Mouse (Mus musculus) intestine, postnatal 0 days (tissue): ENCODE measurements at regions not wholly inside any gene's neighbourhood (a gene's known extent, or its start where the extent isn't known, plus 50 kb on each side); places are given as distances from the start of the nearest gene placed in this dataset.

Experiments
- ATAC-seq: fragments of 200-750 bp; cut with Nextera tagmentation; 2 replicates; pipeline ENCODE4 v1.8.0; 2017; ENCODE audit warnings: mild to moderate bottlenecking, moderate TSS enrichment, moderate library complexity
- H3K27ac ChIP-seq: fragments of 300-500 bp; sonication (generic); 2 replicates; pipeline ENCODE4 v1.5.1; 2014; ENCODE audit warnings: mild to moderate bottlenecking, low read depth, low read length, moderate library complexity
- H3K27me3 ChIP-seq: fragments of 300-500 bp; sonication (generic); replicated peaks from 2 replicates; pipeline ENCODE4 v1.6.1; 2014; ENCODE audit warnings: low read length, mixed read lengths; ENCODE audit not compliant: control insufficient read depth, insufficient read depth
- H3K36me3 ChIP-seq: fragments of 300-500 bp; sonication (generic); 2 replicates; pipeline ENCODE4 v1.6.1; 2014; ENCODE audit warnings: mild to moderate bottlenecking, moderate library complexity; ENCODE audit not compliant: control insufficient read depth, insufficient read depth
- H3K4me1 ChIP-seq: fragments of 300-500 bp; sonication (generic); replicated peaks from 2 replicates; pipeline ENCODE4 v1.6.1; 2014; ENCODE audit warnings: antibody characterized with exemption, low read length, mixed read lengths; ENCODE audit not compliant: control insufficient read depth, insufficient read depth
- H3K4me2 ChIP-seq: fragments of 300-500 bp; sonication (generic); replicated peaks from 2 replicates; pipeline ENCODE4 v1.6.1; 2014; ENCODE audit warnings: low read depth, mild to moderate bottlenecking, moderate library complexity
- H3K4me3 ChIP-seq: fragments of 300-500 bp; sonication (generic); 2 replicates; pipeline ENCODE4 v1.5.1; 2014; ENCODE audit warnings: low read depth, low read length
- H3K9ac ChIP-seq: fragments of 300-500 bp; sonication (generic); 2 replicates; pipeline ENCODE4 v1.6.1; 2014; ENCODE audit warnings: mild to moderate bottlenecking, low read depth, low read length
- H3K9me3 ChIP-seq: fragments of 300-500 bp; sonication (generic); 2 replicates; pipeline ENCODE4 v1.6.1; 2016; ENCODE audit warnings: mixed run types; ENCODE audit not compliant: control insufficient read depth
- CTCF ChIP-seq: sonication (generic); IDR thresholded peaks from 2 replicates; pipeline ENCODE4 v1.5.1; 2016; ENCODE audit warnings: low read depth, mild to moderate bottlenecking, control low read depth, antibody characterized with exemption, moderate library complexity
- WGBS: fragments of 180-500 bp; shearing (Covaris S2); extraction: QIAGEN DNeasy Blood & Tissue Kit; methylation state at CpG from one replicate; pipeline ENCODE4 v1.1.7; 2014; 5-methylcytosine and 5-hydroxymethylcytosine counted together

DNA sequence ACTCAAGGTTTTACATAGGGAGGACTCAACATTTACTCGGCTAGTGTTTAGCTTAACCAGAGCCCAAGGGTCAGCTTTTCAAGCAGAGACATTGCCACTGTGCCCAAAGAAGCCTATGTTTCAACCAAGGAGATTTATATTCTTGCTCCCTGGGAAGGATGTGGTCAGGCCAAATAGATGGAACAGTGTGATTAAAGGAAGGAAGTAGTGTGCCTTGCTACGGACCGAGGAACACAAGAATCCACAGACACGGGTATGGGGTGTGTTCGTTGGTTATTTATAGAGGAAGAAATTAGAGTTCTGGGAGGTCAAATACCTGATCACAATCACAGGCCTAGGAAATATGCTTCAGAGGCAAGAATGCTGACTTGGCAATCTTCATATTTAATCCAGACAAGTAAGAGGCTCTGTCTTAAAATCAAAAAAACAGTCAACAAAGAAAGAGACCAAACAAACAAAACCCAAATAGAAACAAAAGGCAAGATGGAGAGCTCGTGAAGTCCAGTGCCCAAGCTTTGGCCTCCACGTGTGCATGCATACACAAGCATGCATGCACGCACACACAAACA, 133.9 kb upstream of the Trp63 start:
- H3K27me3 ChIP-seq: no peaks in the 10 kb centered on the region

DNA sequence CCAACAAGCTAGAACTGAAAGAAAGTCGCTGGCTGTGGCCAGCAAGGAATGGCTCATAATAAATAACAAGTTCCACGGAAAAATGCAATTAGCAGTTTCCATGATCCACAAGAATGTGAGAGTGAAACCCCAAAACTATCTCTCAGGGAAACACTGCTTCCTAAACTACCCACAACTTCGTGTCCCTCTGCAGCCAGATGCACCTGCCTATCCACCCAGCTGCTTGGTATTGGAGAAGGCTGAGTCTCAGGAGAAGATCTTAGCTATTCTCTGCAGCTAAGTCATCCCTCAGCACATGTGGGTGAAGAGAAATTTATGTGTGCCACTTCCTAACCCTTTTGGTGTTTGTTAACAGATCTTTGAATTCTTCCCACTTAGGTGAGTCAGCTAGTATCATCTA, 126.4 kb upstream of the Trp63 start:
- Histone ChIP-seq H3K4me1 (no peaks in the 10 kb centered on the region), H3K4me2 (no peak overlapping the region), H3K9ac (no peak overlapping the region), H3K4me3 (no peak overlapping the region), H3K36me3 (no peaks in the 10 kb centered on the region), H3K9me3 (no peaks in the 10 kb centered on the region), H3K27ac (no peak overlapping the region), H3K27me3 (no peaks in the 10 kb centered on the region)
- whole genome bisulfite sequencing: 69% methylated on average over 3 of the region's 3 CpGs
- no peak for ATAC-seq
- no peak for TF ChIP-seq CTCF

More for the DNA sequence above, 133.9 kb upstream of the Trp63 start:
- Histone ChIP-seq H3K9ac (no peak overlapping the region), H3K27ac (no peak overlapping the region), H3K9me3 (no peaks in the 10 kb centered on the region), H3K4me3 (no peak overlapping the region), H3K4me2 (no peak overlapping the region), H3K36me3 (no peaks in the 10 kb centered on the region), H3K4me1 (no peaks in the 10 kb centered on the region)
- no peak for ATAC-seq
- 76% methylated on average over 8 of the region's 8 CpGs for WGBS
- no peak for TF ChIP-seq CTCF

- no peaks in the 10 kb centered on the region for H3K9me3 ChIP-seq
- TF ChIP-seq CTCF: no peak
- 92% methylated on average over 6 of the region's 6 CpGs for WGBS
These were observed 103.3 kb upstream of the Trp63 start for GRCm38 (mm10) chr16:25580216-25580615.

DNA sequence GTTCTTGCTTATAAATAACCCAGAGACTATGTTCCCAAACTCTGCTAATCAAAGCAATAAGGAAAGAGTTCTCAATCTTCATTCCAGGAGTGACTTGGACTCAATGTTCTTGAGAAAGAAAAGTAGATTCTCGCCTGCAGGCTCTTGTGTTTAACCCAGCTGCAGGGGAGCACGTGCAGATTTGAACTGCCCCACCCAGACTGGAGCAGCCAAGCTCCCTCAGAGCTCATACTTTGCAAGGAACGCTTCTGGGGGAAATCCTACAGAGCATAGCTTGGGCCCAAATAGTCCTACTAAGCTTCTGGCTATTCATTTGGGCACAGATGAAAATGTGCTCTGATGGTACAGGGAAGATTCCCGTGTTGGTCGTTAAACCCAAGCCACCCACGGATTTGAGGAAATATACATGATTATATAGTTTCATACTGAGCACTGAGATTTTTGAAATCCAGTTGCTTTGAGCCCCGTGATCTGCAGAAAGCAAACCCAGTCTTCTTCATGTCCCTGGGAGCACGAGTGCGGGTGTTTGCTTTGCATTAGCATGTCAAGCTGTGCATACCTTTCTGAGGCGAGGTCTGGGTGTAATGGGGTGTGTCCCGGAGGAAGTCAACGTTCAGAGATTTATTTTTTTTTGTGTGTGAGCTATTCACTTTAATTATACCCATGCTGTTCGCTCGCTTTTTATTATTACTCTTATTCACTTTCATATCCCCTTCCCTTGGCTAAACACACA, 99.1 kb upstream of the Trp63 start:
- no peaks in the 10 kb centered on the region for H3K4me1 ChIP-seq
- H3K4me3 ChIP-seq: peak overlapping the region; percentile 12; the same call in 1 of the 2 replicates
- WGBS: 37% methylated on average over 14 of the region's 14 CpGs
- H3K4me2 ChIP-seq: peak overlapping the region; percentile 45
- no peak overlapping the region for H3K9ac ChIP-seq
- peak; percentile 93 for ATAC-seq
- TF ChIP-seq CTCF: no peak
- no peaks in the 10 kb centered on the region for H3K9me3 ChIP-seq
- H3K27ac ChIP-seq: no peak overlapping the region
- no peaks in the 10 kb centered on the region for H3K36me3 ChIP-seq
- H3K27me3 ChIP-seq: no peaks in the 10 kb centered on the region

More at GRCm38 (mm10) chr16:25580216-25580615, 103.3 kb upstream of the Trp63 start:
- H3K4me3 ChIP-seq: no peak overlapping the region
- no peaks in the 10 kb centered on the region for H3K36me3 ChIP-seq
- H3K27me3 ChIP-seq: no peaks in the 10 kb centered on the region
- ATAC-seq: no peak
- H3K27ac ChIP-seq: no peak overlapping the region
- H3K9ac ChIP-seq: no peak overlapping the region
- no peak overlapping the region for H3K4me2 ChIP-seq
- no peaks in the 10 kb centered on the region for H3K4me1 ChIP-seq

GRCm38 (mm10) chr16:25585070-25585454, 98.5 kb upstream of the Trp63 start:
- Histone ChIP-seq H3K4me2 (peak overlapping the region; percentile 45), H3K36me3 (no peaks in the 10 kb centered on the region), H3K4me1 (no peaks in the 10 kb centered on the region), H3K27ac (no peak overlapping the region), H3K4me3 (peak overlapping the region; percentile 12; the same call in 1 of the 2 replicates), H3K27me3 (no peaks in the 10 kb centered on the region), H3K9ac (no peak overlapping the region), H3K9me3 (no peaks in the 10 kb centered on the region)
- no peak for TF ChIP-seq CTCF
- peak; percentile 24; the same call in 1 of the 2 replicates for ATAC-seq
- 40% methylated on average over 7 of the region's 7 CpGs for WGBS

DNA sequence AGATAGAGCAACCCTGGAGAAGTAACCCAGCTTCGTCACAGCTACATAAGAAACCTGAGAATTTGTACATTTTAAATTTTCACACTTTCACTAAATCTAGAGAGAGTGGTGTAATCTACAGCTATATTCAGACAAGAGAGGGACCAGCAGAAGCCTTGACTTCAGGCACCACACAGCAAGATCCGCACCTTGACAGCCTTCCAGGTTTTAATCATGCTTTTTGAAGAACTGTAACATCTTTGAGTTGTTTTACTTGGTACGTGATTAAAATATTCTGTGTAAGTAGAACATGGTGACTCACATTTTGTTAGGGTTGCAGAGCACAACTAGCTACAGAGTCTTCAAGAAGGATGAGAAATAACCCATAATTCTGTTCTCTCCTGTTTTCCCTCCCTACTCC, 97.6 kb upstream of the Trp63 start:
- 91% methylated on average over 3 of the region's 3 CpGs for WGBS
- H3K36me3 ChIP-seq: no peaks in the 10 kb centered on the region
- H3K27me3 ChIP-seq: no peaks in the 10 kb centered on the region
- H3K27ac ChIP-seq: no peak overlapping the region
- no peak overlapping the region for H3K4me3 ChIP-seq
- no peak for TF ChIP-seq CTCF
- no peak for ATAC-seq
- H3K9ac ChIP-seq: no peak overlapping the region
- no peak overlapping the region for H3K4me2 ChIP-seq
- H3K9me3 ChIP-seq: no peaks in the 10 kb centered on the region
- no peaks in the 10 kb centered on the region for H3K4me1 ChIP-seq
